Mouse (Mus musculus) CH12.LX (cell line): ENCODE measurements around the gene Ppp2r5c.

ENCODE experiments used
- GABPA ChIP-seq: IDR thresholded peaks from 2 replicates; pipeline ENCODE4 v1.6.1; 2012; ENCODE audit warnings: low read depth, low read length, improper control_type of control experiment, inconsistent platforms; ENCODE audit not compliant: insufficient replicate concordance
- SMC3 ChIP-seq: IDR thresholded peaks from 2 replicates; pipeline ENCODE4 v1.6.1; 2011; ENCODE audit warnings: low read depth, low read length, improper control_type of control experiment

DNA sequence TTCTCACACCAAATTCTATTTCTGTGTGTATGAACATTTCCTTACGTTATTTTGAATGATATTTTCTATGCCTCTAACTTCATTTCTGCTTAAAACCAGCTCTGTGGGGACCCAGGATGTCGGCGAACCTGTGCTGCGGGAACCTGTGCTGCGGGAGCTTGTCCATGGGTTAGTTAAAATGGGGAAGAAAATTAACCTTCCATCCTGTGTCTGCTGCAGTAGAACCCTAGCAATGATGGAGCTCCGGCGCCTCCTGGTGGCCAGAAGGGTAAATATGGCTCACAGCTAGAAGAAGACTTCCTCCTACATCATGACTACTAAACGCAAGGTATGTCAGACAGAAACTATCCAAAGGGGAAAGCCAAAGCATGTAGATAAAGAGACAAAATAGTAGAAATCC is 48.6 kb upstream of the Ppp2r5c start:
- peak; percentile 88 for TF ChIP-seq SMC3
- TF ChIP-seq GABPA, result no peak
